Mouse (Mus musculus): Measurements from ENCODE around the gene N4bp1.

Gene N4bp1

GRCm38 (mm10) chr8:86819426-86819825 is 65.6 kb downstream of the N4bp1 start:
- no peak for DNase-seq

- DNase-seq: no peak
Measured at GRCm38 (mm10) chr8:86808990-86809960, 75.8 kb downstream of the N4bp1 start.

- peak; percentile 47 for DNase-seq
Measured at GRCm38 (mm10) chr8:86808239-86808638, 76.8 kb downstream of the N4bp1 start.

GRCm38 (mm10) chr8:86801988-86802387 is 83.1 kb downstream of the N4bp1 start:
- DNase-seq: no peak

GRCm38 (mm10) chr8:86800966-86801365 is 84.1 kb downstream of the N4bp1 start:
- no peak for DNase-seq

- no peak for DNase-seq
Measured at GRCm38 (mm10) chr8:86798141-86798540, 86.9 kb downstream of the N4bp1 start.

GRCm38 (mm10) chr8:86797705-86798104 is 87.4 kb downstream of the N4bp1 start:
- no peak for DNase-seq

- DNase-seq: no peak
Measured at GRCm38 (mm10) chr8:86794716-86795115, 90.3 kb downstream of the N4bp1 start.

GRCm38 (mm10) chr8:86791542-86791941 is 93.5 kb downstream of the N4bp1 start:
- DNase-seq: no peak

GRCm38 (mm10) chr8:86789576-86789975 is 95.5 kb downstream of the N4bp1 start:
- DNase-seq: no peak

- no peak for DNase-seq
Measured at GRCm38 (mm10) chr8:86787891-86788420, 97.1 kb downstream of the N4bp1 start.

GRCm38 (mm10) chr8:86786498-86786897 is 98.6 kb downstream of the N4bp1 start:
- DNase-seq: no peak

- DNase-seq: no peak
Measured at GRCm38 (mm10) chr8:86781094-86781493, 104.0 kb downstream of the N4bp1 start.

GRCm38 (mm10) chr8:86779207-86779606 is 105.9 kb downstream of the N4bp1 start:
- DNase-seq: no peak

- DNase-seq: no peak
Measured at GRCm38 (mm10) chr8:86769945-86770715, 114.9 kb downstream of the N4bp1 start.

GRCm38 (mm10) chr8:86768499-86768898 is 116.6 kb downstream of the N4bp1 start:
- no peak for DNase-seq

GRCm38 (mm10) chr8:86766548-86767211 is 118.4 kb downstream of the N4bp1 start:
- no peak for DNase-seq

GRCm38 (mm10) chr8:86765669-86766068 is 119.4 kb downstream of the N4bp1 start:
- DNase-seq: no peak

GRCm38 (mm10) chr8:86765155-86765554 is 119.9 kb downstream of the N4bp1 start:
- no peak for DNase-seq

GRCm38 (mm10) chr8:86762806-86763205 is 122.3 kb downstream of the N4bp1 start:
- DNase-seq: no peak

- DNase-seq: no peak
Measured at GRCm38 (mm10) chr8:86760746-86761145, 124.3 kb downstream of the N4bp1 start.

- DNase-seq: no peak
Measured at GRCm38 (mm10) chr8:86759090-86759491, 126.0 kb downstream of the N4bp1 start.

GRCm38 (mm10) chr8:86758651-86759050 is 126.4 kb downstream of the N4bp1 start:
- DNase-seq: no peak

All from cerebellum, adult 9-10 months (tissue).